ENCODE assay signal across 24 mouse cellular contexts in genomic region chr3:105720514-105720913, GRCm38 (mm10). TPM values are rescaled to one million over a fixed set of nuclear protein-coding genes. Genes with fewer than 3 reads are reported as not detected.
DNase-seq lines count a peak whose midpoint lies in the region; TF ChIP-seq lines count a peak whose summit lies in the region.
"Had no signal": no experiment of that assay in that cellular context is flagged by ENCODE, and none has a peak within 500 bp of the region (broad histone marks: within the 10 kb centered on the region; RNA-seq: fewer than 3 reads in every experiment).

No protein-coding gene starts in this region.

- H3K4me2 ChIP-seq in myocyte (ENCODE audit: low read depth), result no peak overlapping the region
- H3K4me2 ChIP-seq: embryonic facial prominence, embryonic 13.5 days; forebrain, embryonic 12.5 days; forebrain, embryonic 15.5 days; heart, embryonic 12.5 days; heart, embryonic 15.5 days; hindbrain, embryonic 14.5 days had no signal

- TF ChIP-seq POLR2A in cortical plate, adult 2 months (IDR thresholded peaks at IDR 0.05; ENCODE audit: extremely low read depth, insufficient read depth, low read length), result peak; percentile 54; the same call in 1 of the 2 replicates
- peak; percentile 21 for TF ChIP-seq POLR2A in myocyte (IDR thresholded peaks at IDR 0.05; ENCODE audit: insufficient read length, low read depth)

- H3K4me3 ChIP-seq in layer of hippocampus, adult 2 months, result no peak overlapping the region
- H3K4me3 ChIP-seq in cortical plate, adult 2 months (ENCODE audit: insufficient read depth, low read length), result no peak overlapping the region
- no peak overlapping the region for H3K4me3 ChIP-seq in myocyte
- H3K4me3 ChIP-seq: embryonic facial prominence, embryonic 10.5 days; embryonic facial prominence, embryonic 13.5 days; erythroblast, embryonic 14.5 days; forebrain, embryonic 12.5 days; forebrain, embryonic 15.5 days; gastrocnemius, adult 2 months; heart, embryonic 12.5 days; heart, embryonic 15.5 days had no signal

- DNase-seq in heart, adult 11 months, result peak; percentile 70
- no peak for DNase-seq in heart, adult 8-10 months (ENCODE audit: low spot score)
- DNase-seq in layer of hippocampus, adult 2 months (ENCODE audit: low spot score in 2 of 2), result no peak
- DNase-seq in layer of hippocampus, adult 11-12 months (ENCODE audit: low spot score), result no peak
- DNase-seq: adrenal gland, adult 8-10 months; adrenal gland, postnatal 25 days; cerebellum, adult 11-12 months; cerebellum, adult 8-10 months; embryo, embryonic 11 days; gastrocnemius, adult 2 months; gastrocnemius, postnatal 14 days; heart, adult 18-20 months; heart, postnatal 10 days; heart, postnatal 36 days had no signal

- peak overlapping the region; percentile 18; the same call in 1 of the 2 replicates for H3K27ac ChIP-seq in layer of hippocampus, adult 2 months
- H3K27ac ChIP-seq in cortical plate, adult 2 months (ENCODE audit: insufficient read depth, low read length), result no peak overlapping the region
- H3K27ac ChIP-seq: embryonic facial prominence, embryonic 13.5 days; forebrain, embryonic 12.5 days; forebrain, embryonic 15.5 days; gastrocnemius, adult 2 months; heart, embryonic 15.5 days; hindbrain, embryonic 14.5 days had no signal

- no peaks in the 10 kb centered on the region for H3K36me3 ChIP-seq in myocyte (ENCODE audit: control insufficient read depth, insufficient read depth)
- H3K36me3 ChIP-seq: embryonic facial prominence, embryonic 10.5 days; embryonic facial prominence, embryonic 13.5 days; forebrain, embryonic 12.5 days; forebrain, embryonic 15.5 days; heart, embryonic 15.5 days had no signal

- H3K79me2 ChIP-seq in myocyte (ENCODE audit: control insufficient read depth, insufficient read depth), result no peaks in the 10 kb centered on the region

- TF ChIP-seq CTCF in layer of hippocampus, adult 2 months (conservative IDR thresholded peaks at IDR 0.05), result no peak
- TF ChIP-seq CTCF in cortical plate, adult 2 months (IDR thresholded peaks at IDR 0.05; ENCODE audit: extremely low read depth, insufficient read depth, low read length), result no peak

- no peaks in the 10 kb centered on the region for H3K4me1 ChIP-seq in cortical plate, adult 2 months (ENCODE audit: control insufficient read depth, insufficient read depth, low read length)

- H3K27me3 ChIP-seq in myocyte (ENCODE audit: control insufficient read depth, insufficient read depth, insufficient read length), result no peaks in the 10 kb centered on the region
- H3K27me3 ChIP-seq: embryonic facial prominence, embryonic 13.5 days; forebrain, embryonic 12.5 days; forebrain, embryonic 15.5 days; heart, embryonic 12.5 days; heart, embryonic 15.5 days had no signal

- no peak overlapping the region for H3ac ChIP-seq in myocyte (ENCODE audit: control insufficient read depth, insufficient read length)

TF ChIP-seq in myocyte, 11 proteins besides CTCF, POLR2A, EP300 and RAD21:
- no peak for TF ChIP-seq SRF (IDR thresholded peaks at IDR 0.05; ENCODE audit: control insufficient read depth, insufficient read length, low read depth)
- TF ChIP-seq TCF3 (IDR thresholded peaks at IDR 0.05; ENCODE audit: insufficient read length, low read depth), result no peak
- TF ChIP-seq MYOD1 (IDR thresholded peaks at IDR 0.05; ENCODE audit: control insufficient read depth in 1 of 3, insufficient read length in 2 of 3, low read depth in 2 of 3), result no peak
- TF ChIP-seq REST (IDR thresholded peaks at IDR 0.05; ENCODE audit: insufficient read depth, insufficient read length), result no peak
- peak; percentile 71 for TF ChIP-seq POLR2AphosphoS2 (IDR thresholded peaks at IDR 0.05; ENCODE audit: insufficient read length, low read depth)

RNA-seq across cellular contexts. Expression of gene Inka2, which starts 16.1 kb away (rescaled TPM):
- total RNA-seq in heart, adult 8-10 months (2022), result 10 to 100 TPM; 13.8 to 20.0 (median 16.1) TPM
- 10 to 100 TPM; 74.1 to 74.9 TPM for total RNA-seq in layer of hippocampus, adult 2 months (2021)
- 71.9 and 75.2 TPM in 2 replicates for polyA plus RNA-seq in cortical plate, adult 2 months (2012; rRNA removed)
- 5.1 TPM for polyA plus RNA-seq in myocyte (2012; fragmentation: generic; extraction: Trizol)

RNA-seq across cellular contexts. Expression of gene Ddx20, which starts 33.1 kb away (rescaled TPM):
- 10 to 100 TPM in 2 of 4 experiments, 1 to 10 TPM in 2; 9.0 to 11.7 (median 10.7) TPM for total RNA-seq in heart, adult 8-10 months (2022)
- 10 to 100 TPM; 12.5 to 12.9 TPM for total RNA-seq in layer of hippocampus, adult 2 months (2021)
- 9.1 and 9.4 TPM in 2 replicates for polyA plus RNA-seq in cortical plate, adult 2 months (2012; rRNA removed)
- 7.5 TPM for polyA plus RNA-seq in myocyte (2012; fragmentation: generic; extraction: Trizol)
